Mouse (Mus musculus) CH12.LX (cell line): ENCODE results near the gene Emilin3. TPM values are rescaled to one million over a fixed set of nuclear protein-coding genes. Genes with fewer than 3 reads are reported as not detected.

Experiments used
- DNase-seq: peaks from one replicate; pipeline ENCODE4 v3.0.0-alpha.2; 2013; ENCODE audit errors: extremely low read depth
- H3K27ac ChIP-seq: 2 replicates; pipeline ENCODE4 v1.5.1; 2012; ENCODE audit warnings: low read depth, mild to moderate bottlenecking, control low read depth, moderate library complexity; ENCODE audit not compliant: insufficient read depth
- H3K27me3 ChIP-seq: replicated peaks from 2 replicates; pipeline ENCODE3; 2012; ENCODE audit warnings: inconsistent platforms
- H3K36me3 ChIP-seq, 2 experiments: replicated peaks in 1 of 2; 2 replicates each; pipeline versions ENCODE3 to v1.6.1; 2012; ENCODE audit warnings: inconsistent platforms in 1 of 2, low read length in 1 of 2, mild to moderate bottlenecking in 1 of 2, mixed read lengths in 1 of 2, moderate library complexity in 1 of 2; ENCODE audit not compliant: control insufficient read depth in 1 of 2, insufficient read depth in 1 of 2
- H3K4me1 ChIP-seq, 2 experiments: 2 replicates each; pipeline ENCODE4 v1.6.1; 2012; ENCODE audit warnings: inconsistent platforms in 1 of 2, moderate library complexity in 1 of 2; ENCODE audit not compliant: insufficient read depth in 2 of 2, control insufficient read depth in 1 of 2
- H3K4me2 ChIP-seq: 2 replicates; pipeline ENCODE4 v1.6.1; 2012; ENCODE audit warnings: low read depth, mild to moderate bottlenecking, control low read depth; ENCODE audit not compliant: poor library complexity, insufficient read depth, severe bottlenecking
- H3K4me3 ChIP-seq, 3 experiments: fragments of 150-350 bp in 1 of 3; sonication (generic) in 1 of 3; replicated peaks in 1 of 3; 2 replicates each; pipeline versions ENCODE3 to v1.5.1; 2011 to 2012; ENCODE audit warnings: low read depth in 2 of 3, low read length in 2 of 3, mild to moderate bottlenecking in 2 of 3, moderate library complexity in 2 of 3, control low read depth in 1 of 3, improper control_type of control experiment in 1 of 3, inconsistent platforms in 1 of 3, mixed read lengths in 1 of 3; ENCODE audit not compliant: poor library complexity in 1 of 3
- H3K79me2 ChIP-seq: replicated peaks from 2 replicates; pipeline ENCODE4 v1.6.1; 2012; ENCODE audit warnings: mild to moderate bottlenecking, moderate library complexity; ENCODE audit not compliant: control insufficient read depth, poor library complexity, insufficient read depth, severe bottlenecking; ENCODE audit errors: extremely low read depth
- H3K9ac ChIP-seq: 2 replicates; pipeline ENCODE4 v1.6.1; 2012; ENCODE audit warnings: low read depth, mild to moderate bottlenecking, control low read depth, moderate library complexity; ENCODE audit not compliant: insufficient read depth
- H3K9me3 ChIP-seq: replicated peaks from 2 replicates; pipeline ENCODE3; 2012; ENCODE audit warnings: low read length, inconsistent platforms, mixed read lengths
- CHD1 ChIP-seq: IDR thresholded peaks from 2 replicates; pipeline ENCODE4 v1.6.1; 2012; ENCODE audit warnings: low read depth, low read length, improper control_type of control experiment, inconsistent platforms
- CTCF ChIP-seq, 2 experiments: IDR thresholded peaks in 1 of 2; conservative IDR thresholded peaks in 1 of 2; 2 replicates each; pipeline ENCODE4 v1.5.1; 2011 to 2012; ENCODE audit warnings: low read depth in 2 of 2, low read length in 2 of 2, improper control_type of control experiment in 1 of 2, inconsistent platforms in 1 of 2, mild to moderate bottlenecking in 1 of 2, moderate library complexity in 1 of 2
- E2F4 ChIP-seq: IDR thresholded peaks from 2 replicates; pipeline ENCODE4 v1.6.1; 2011; ENCODE audit warnings: low read depth, low read length, improper control_type of control experiment; ENCODE audit not compliant: insufficient replicate concordance
- ETS1 ChIP-seq: conservative IDR thresholded peaks from 2 replicates; pipeline ENCODE4 v1.6.1; 2012; ENCODE audit warnings: low read depth, mild to moderate bottlenecking, inconsistent platforms, low read length, improper control_type of control experiment, moderate library complexity
- GABPA ChIP-seq: IDR thresholded peaks from 2 replicates; pipeline ENCODE4 v1.6.1; 2012; ENCODE audit warnings: low read depth, low read length, improper control_type of control experiment, inconsistent platforms; ENCODE audit not compliant: insufficient replicate concordance
- HCFC1 ChIP-seq: IDR thresholded peaks from 2 replicates; pipeline ENCODE4 v1.6.1; 2012; ENCODE audit warnings: low read depth, mild to moderate bottlenecking, inconsistent platforms, low read length, improper control_type of control experiment
- JUND ChIP-seq: conservative IDR thresholded peaks from 2 replicates; pipeline ENCODE4 v1.6.1; 2011; ENCODE audit warnings: low read depth, low read length, improper control_type of control experiment
- KAT2A ChIP-seq: IDR thresholded peaks from 2 replicates; pipeline ENCODE4 v1.6.1; 2012; ENCODE audit warnings: low read length, improper control_type of control experiment, inconsistent platforms; ENCODE audit not compliant: insufficient replicate concordance
- MYC ChIP-seq: IDR thresholded peaks from 2 replicates; pipeline ENCODE4 v1.6.1; 2011; ENCODE audit warnings: low read depth, mild to moderate bottlenecking, improper control_type of control experiment, low read length
- NELFE ChIP-seq: IDR thresholded peaks from 2 replicates; pipeline ENCODE4 v1.6.1; 2011; ENCODE audit warnings: low read depth, low read length, improper control_type of control experiment
- NRF1 ChIP-seq: IDR thresholded peaks from 2 replicates; pipeline ENCODE4 v1.6.1; 2014; ENCODE audit warnings: low read depth, mild to moderate bottlenecking, inconsistent platforms, low read length, improper control_type of control experiment, moderate library complexity
- PAX5 ChIP-seq: IDR thresholded peaks from 2 replicates; pipeline ENCODE4 v1.6.1; 2012; ENCODE audit warnings: low read length, inconsistent platforms, mixed read lengths
- POLR2AphosphoS2 ChIP-seq: IDR thresholded peaks from 2 replicates; pipeline ENCODE4 v1.6.1; 2011; ENCODE audit warnings: low read depth, low read length, improper control_type of control experiment
- RCOR1 ChIP-seq: conservative IDR thresholded peaks from 2 replicates; pipeline ENCODE4 v1.6.1; 2012; ENCODE audit warnings: low read depth, mild to moderate bottlenecking, inconsistent platforms, low read length, improper control_type of control experiment
- SIN3A ChIP-seq: IDR thresholded peaks from 2 replicates; pipeline ENCODE4 v1.6.1; 2012; ENCODE audit warnings: low read length, improper control_type of control experiment, inconsistent platforms
- TBP ChIP-seq: conservative IDR thresholded peaks from 2 replicates; pipeline ENCODE4 v1.6.1; 2011; ENCODE audit warnings: low read depth, low read length, improper control_type of control experiment
- UBTF ChIP-seq: IDR thresholded peaks from 2 replicates; pipeline ENCODE4 v1.6.1; 2012; ENCODE audit warnings: low read depth, mild to moderate bottlenecking, inconsistent platforms, low read length, improper control_type of control experiment, moderate library complexity
- USF1 ChIP-seq: IDR thresholded peaks from 2 replicates; pipeline ENCODE4 v1.6.1; 2014; ENCODE audit warnings: low read depth, mild to moderate bottlenecking, inconsistent platforms, low read length, improper control_type of control experiment
- USF2 ChIP-seq: conservative IDR thresholded peaks from 2 replicates; pipeline ENCODE4 v1.6.1; 2011; ENCODE audit warnings: low read depth, low read length, improper control_type of control experiment
- ZMIZ1 ChIP-seq: IDR thresholded peaks from 2 replicates; pipeline ENCODE4 v1.6.1; 2012; ENCODE audit warnings: low read depth, mild to moderate bottlenecking, inconsistent platforms, low read length, improper control_type of control experiment
- ZNF384 ChIP-seq: IDR thresholded peaks from 2 replicates; pipeline ENCODE4 v1.6.1; 2012; ENCODE audit warnings: low read depth, low read length, improper control_type of control experiment, inconsistent platforms
- dilution Hi-C: fragments of 300-500 bp; cut with MboI; formaldehyde crosslinking; loops from 2 replicates; pipeline ENCODE4 v1.14.3; 2020; ENCODE audit warnings: low sequenced_read_pairs; ENCODE audit not compliant: extremely low pct_unique_long_range_greater_than_20kb, extremely low pct_ligation_motif_present
- in situ Hi-C: fragments of 300-500 bp; cut with MboI; formaldehyde crosslinking; loops from 3 replicates; pipeline ENCODE4 v1.14.3; 2019; ENCODE audit warnings: low sequenced_read_pairs, low pct_ligation_motif_present, low pct_unique_long_range_greater_than_20kb, mixed read lengths
- polyA plus RNA-seq: library from polyadenylated mRNA; unstranded; fragments of >175 nt; gene quantifications from 2 replicates; pipeline ENCODE4 v1.2.1, GENCODE M21; 2012; ENCODE audit warnings: low read depth; ENCODE audit not compliant: insufficient read length
- total RNA-seq, 2 experiments: library from RNA; depleted of rRNA; stranded (reverse); fragments of 300-350 nt in 1 of 2; fragments of >200 nt in 1 of 2; gene quantifications; 2 replicates each; pipeline ENCODE4 v1.2.3; 2012 to 2014

The Emilin3 gene
- total and polyA plus RNA-seq, 3 experiments = not detected

- DNase-seq = no peak
Measured at GRCm38 (mm10) chr2:160883912-160884311, 28.2 kb downstream of the Emilin3 start.

GRCm38 (mm10) chr2:160882436-160882835, 29.7 kb downstream of the Emilin3 start:
- DNase-seq = no peak
- Histone ChIP-seq H3K9ac (no peak overlapping the region), H3K4me3 (no peak overlapping the region), H3K9me3 (no peaks in the 10 kb centered on the region), H3K36me3 (no peaks in the 10 kb centered on the region), H3K4me1 (peaks cover 0 to 8% of the 10 kb centered on the region in 2 experiments; a peak in 2 of 4 replicates), H3K27me3 (no peaks in the 10 kb centered on the region), H3K27ac (no peak overlapping the region), H3K4me2 (no peak overlapping the region), H3K79me2 (no peaks in the 10 kb centered on the region)
- no peak for TF ChIP-seq ETS1
- TF ChIP-seq JUND = no peak
- no peak for TF ChIP-seq NRF1
- TF ChIP-seq SIN3A = no peak
- TF ChIP-seq ZNF384 = no peak
- no peak for TF ChIP-seq RCOR1
- TF ChIP-seq UBTF = no peak
- no peak for TF ChIP-seq CHD1
- no peak for TF ChIP-seq ZMIZ1
- TF ChIP-seq E2F4 = no peak
- no peak for TF ChIP-seq USF1
- no peak for TF ChIP-seq POLR2AphosphoS2
- in situ Hi-C loops (loop anchor here (5.0 to 10.0 kb wide), 2 partner anchors 168 to 280 kb away; no protein-coding TSS in a partner anchor), dilution Hi-C loops (no loop called here)

More at GRCm38 (mm10) chr2:160883912-160884311, 28.2 kb downstream of the Emilin3 start:
- TF ChIP-seq SIN3A (no peak), KAT2A (no peak), RCOR1 (no peak), MYC (no peak), HCFC1 (no peak), NELFE (no peak), GABPA (no peak), CTCF (conservative IDR thresholded peaks at IDR 0.05 in 1 of 2, IDR thresholded peaks at IDR 0.05 in 1 of 2; ENCODE audit: low read depth in 2 of 2, low read length in 2 of 2) (no peak), USF2 (no peak), PAX5 (no peak), TBP (no peak)
- Histone ChIP-seq H3K36me3 (no peaks in the 10 kb centered on the region), H3K4me3 (no peak overlapping the region), H3K79me2 (no peaks in the 10 kb centered on the region), H3K27ac (no peak overlapping the region), H3K4me1 (peaks cover 0 to 8% of the 10 kb centered on the region in 2 experiments; a peak in 2 of 4 replicates), H3K4me2 (no peak overlapping the region), H3K9ac (no peak overlapping the region), H3K27me3 (no peaks in the 10 kb centered on the region), H3K9me3 (no peaks in the 10 kb centered on the region)
- dilution Hi-C loops = no loop called here
- in situ Hi-C loops = loop anchor here (5.0 to 10.0 kb wide), 2 partner anchors 169 to 282 kb away; no protein-coding TSS in a partner anchor
